Mouse (Mus musculus) midbrain, embryonic 11.5 days (tissue): ENCODE measurements around the gene Mrpl12. TPM values are rescaled to one million over a fixed set of nuclear protein-coding genes. Genes with fewer than 3 reads are reported as not detected.

ENCODE experiments used
- ATAC-seq: fragments of 200-750 bp; cut with Nextera tagmentation; 2 replicates; pipeline ENCODE4 v1.8.0; 2017; ENCODE audit warnings: moderate TSS enrichment, moderate library complexity; ENCODE audit not compliant: low FRiP score
- DNase-seq: peaks from one replicate; pipeline ENCODE4 v3.0.0; 2015; ENCODE audit warnings: low spot score; ENCODE audit errors: missing footprints
- H3K27ac ChIP-seq: fragments of 300-500 bp; sonication (generic); 2 replicates; pipeline ENCODE4 v1.5.1; 2014; ENCODE audit warnings: low read depth, low read length
- H3K27me3 ChIP-seq: fragments of 300-500 bp; sonication (generic); 2 replicates; pipeline ENCODE4 v1.6.1; 2014; ENCODE audit warnings: mild to moderate bottlenecking, low read length, moderate library complexity, mixed read lengths; ENCODE audit not compliant: control insufficient read depth, insufficient read depth
- H3K36me3 ChIP-seq: fragments of 300-500 bp; sonication (generic); 2 replicates; pipeline ENCODE4 v1.6.1; 2014; ENCODE audit warnings: mild to moderate bottlenecking, low read length, moderate library complexity, mixed read lengths; ENCODE audit not compliant: control insufficient read depth, insufficient read depth
- H3K4me1 ChIP-seq: fragments of 300-500 bp; sonication (generic); 2 replicates; pipeline ENCODE4 v1.6.1; 2014; ENCODE audit warnings: low read length; ENCODE audit not compliant: control insufficient read depth, insufficient read depth
- H3K4me2 ChIP-seq: fragments of 300-500 bp; sonication (generic); 2 replicates; pipeline ENCODE4 v1.6.1; 2014; ENCODE audit warnings: mild to moderate bottlenecking, moderate library complexity
- H3K4me3 ChIP-seq: fragments of 300-500 bp; sonication (generic); 2 replicates; pipeline ENCODE4 v1.5.1; 2014; ENCODE audit warnings: low read depth, low read length
- H3K9ac ChIP-seq: fragments of 300-500 bp; sonication (generic); 2 replicates; pipeline ENCODE4 v1.6.1; 2014; ENCODE audit warnings: low read length
- H3K9me3 ChIP-seq: fragments of 300-500 bp; sonication (generic); 2 replicates; pipeline ENCODE4 v1.6.1; 2016; ENCODE audit warnings: low read length; ENCODE audit not compliant: control insufficient read depth
- WGBS: fragments of 180-500 bp; shearing (Covaris S2); extraction: QIAGEN DNeasy Blood & Tissue Kit; methylation state at CpG from one replicate; pipeline ENCODE4 v1.1.7; 2014; 5-methylcytosine and 5-hydroxymethylcytosine counted together
- polyA plus RNA-seq: library from polyadenylated mRNA; unstranded; fragments of >200 nt; fragmentation: Nextera tagmentation; extraction: Ambion mirVana; gene quantifications from 2 replicates; pipeline ENCODE4 v1.2.1, GENCODE M21; 2014

Gene Mrpl12
- polyA plus RNA-seq, 1 experiment from 2014 or later, result 152 TPM

- Histone ChIP-seq H3K36me3 (no peaks in the 10 kb centered on the region), H3K4me2 (no peak overlapping the region), H3K4me3 (no peak overlapping the region), H3K27ac (no peak overlapping the region), H3K4me1 (no peaks in the 10 kb centered on the region), H3K9me3 (no peaks in the 10 kb centered on the region), H3K9ac (no peak overlapping the region), H3K27me3 (no peaks in the 10 kb centered on the region)
- WGBS, result 76% methylated on average over 9 of the region's 9 CpGs
- no peak for DNase-seq
- no peak for ATAC-seq
These were observed 36.1 kb downstream of the Mrpl12 start for GRCm38 (mm10) chr11:120520498-120520897.

- H3K4me2 ChIP-seq, result no peak overlapping the region
- H3K9me3 ChIP-seq, result no peaks in the 10 kb centered on the region
- no peak overlapping the region for H3K4me3 ChIP-seq
- no peaks in the 10 kb centered on the region for H3K36me3 ChIP-seq
- H3K27ac ChIP-seq, result no peak overlapping the region
- H3K9ac ChIP-seq, result no peak overlapping the region
- DNase-seq (no peak), ATAC-seq (no peak)
- WGBS, result 77% methylated on average over 5 of the region's 5 CpGs
- no peaks in the 10 kb centered on the region for H3K27me3 ChIP-seq
- H3K4me1 ChIP-seq, result no peaks in the 10 kb centered on the region
These were observed 36.6 kb downstream of the Mrpl12 start for GRCm38 (mm10) chr11:120520967-120521540.

- WGBS, result 86% methylated on average over 8 of the region's 8 CpGs
- ATAC-seq, result no peak
These were observed 38.2 kb downstream of the Mrpl12 start for GRCm38 (mm10) chr11:120522581-120522980.

GRCm38 (mm10) chr11:120525959-120526358, 41.5 kb downstream of the Mrpl12 start:
- Histone ChIP-seq H3K4me3 (no peak overlapping the region), H3K9ac (no peak overlapping the region), H3K4me2 (no peak overlapping the region), H3K9me3 (no peaks in the 10 kb centered on the region), H3K27ac (no peak overlapping the region), H3K27me3 (peaks cover 27% of the 10 kb centered on the region), H3K4me1 (no peaks in the 10 kb centered on the region), H3K36me3 (no peaks in the 10 kb centered on the region)
- no peak for DNase-seq
- ATAC-seq, result no peak
- WGBS, result 85% methylated on average over 2 of the region's 2 CpGs

More at GRCm38 (mm10) chr11:120522581-120522980, 38.2 kb downstream of the Mrpl12 start:
- no peak overlapping the region for H3K4me2 ChIP-seq
- H3K4me3 ChIP-seq, result no peak overlapping the region
- no peaks in the 10 kb centered on the region for H3K27me3 ChIP-seq
- no peaks in the 10 kb centered on the region for H3K36me3 ChIP-seq
- DNase-seq, result no peak
- no peak overlapping the region for H3K27ac ChIP-seq
- H3K9me3 ChIP-seq, result no peaks in the 10 kb centered on the region
- no peak overlapping the region for H3K9ac ChIP-seq
- H3K4me1 ChIP-seq, result no peaks in the 10 kb centered on the region

GRCm38 (mm10) chr11:120527690-120528354, 43.4 kb downstream of the Mrpl12 start:
- ATAC-seq (no peak), DNase-seq (no peak)
- Histone ChIP-seq H3K4me2 (no peak overlapping the region), H3K36me3 (no peaks in the 10 kb centered on the region), H3K9ac (no peak overlapping the region), H3K9me3 (no peaks in the 10 kb centered on the region), H3K4me3 (no peak overlapping the region), H3K27me3 (peaks cover 43% of the 10 kb centered on the region), H3K27ac (no peak overlapping the region), H3K4me1 (no peaks in the 10 kb centered on the region)
- WGBS, result 87% methylated on average over 9 of the region's 9 CpGs

- no peak for ATAC-seq
These were observed 44.5 kb downstream of the Mrpl12 start for GRCm38 (mm10) chr11:120528903-120529302.

GRCm38 (mm10) chr11:120530085-120530964, 45.9 kb downstream of the Mrpl12 start, which contains the start of gene Gcgr:
Gene Gcgr, plus strand, starts transcription at chr11:120530699.
- H3K4me2 ChIP-seq, result peak within 1 kb of the TSS; percentile 50
- peak; percentile 35; the same call in 1 of the 2 replicates for ATAC-seq
- 8% methylated on average over 56 of the region's 62 CpGs for WGBS
- no peaks in the 10 kb centered on the region for H3K4me1 ChIP-seq
- H3K27ac ChIP-seq, result no peak within 1 kb of the TSS
- H3K4me3 ChIP-seq, result peak within 1 kb of the TSS; percentile 32
- H3K9me3 ChIP-seq, result no peaks in the 10 kb centered on the region
- H3K36me3 ChIP-seq, result no peaks in the 10 kb centered on the region
- peak within 1 kb of the TSS; percentile 52 for H3K9ac ChIP-seq
- DNase-seq, result peak; percentile 93
- peaks cover 43% of the 10 kb centered on the region for H3K27me3 ChIP-seq

More at GRCm38 (mm10) chr11:120528903-120529302, 44.5 kb downstream of the Mrpl12 start:
- H3K9ac ChIP-seq, result no peak overlapping the region
- H3K27ac ChIP-seq, result no peak overlapping the region
- no peak overlapping the region for H3K4me2 ChIP-seq
- H3K36me3 ChIP-seq, result no peaks in the 10 kb centered on the region
- no peak for DNase-seq
- peaks cover 43% of the 10 kb centered on the region for H3K27me3 ChIP-seq
- H3K9me3 ChIP-seq, result no peaks in the 10 kb centered on the region
- H3K4me3 ChIP-seq, result no peak overlapping the region
- no peaks in the 10 kb centered on the region for H3K4me1 ChIP-seq
- WGBS, result 41% methylated on average over 4 of the region's 4 CpGs

GRCm38 (mm10) chr11:120531646-120532045, 47.2 kb downstream of the Mrpl12 start:
- WGBS, result 36% methylated on average over 9 of the region's 9 CpGs

GRCm38 (mm10) chr11:120534093-120534492, 49.7 kb downstream of the Mrpl12 start:
- Histone ChIP-seq H3K4me2 (no peak overlapping the region), H3K9me3 (no peaks in the 10 kb centered on the region), H3K9ac (no peak overlapping the region), H3K4me3 (no peak overlapping the region), H3K27ac (no peak overlapping the region), H3K4me1 (peaks cover 3% of the 10 kb centered on the region; the same call in 1 of the 2 replicates), H3K27me3 (peaks cover 34% of the 10 kb centered on the region), H3K36me3 (no peaks in the 10 kb centered on the region)
- ATAC-seq (no peak), DNase-seq (no peak)
- 82% methylated on average over 8 of the region's 8 CpGs for WGBS

More at GRCm38 (mm10) chr11:120531646-120532045, 47.2 kb downstream of the Mrpl12 start:
- Histone ChIP-seq H3K9ac (no peak overlapping the region), H3K4me3 (no peak overlapping the region), H3K27me3 (peaks cover 43% of the 10 kb centered on the region), H3K36me3 (no peaks in the 10 kb centered on the region), H3K27ac (no peak overlapping the region), H3K9me3 (no peaks in the 10 kb centered on the region), H3K4me2 (no peak overlapping the region), H3K4me1 (no peaks in the 10 kb centered on the region)
- DNase-seq (no peak), ATAC-seq (no peak)
